Mouse (Mus musculus): ENCODE measurements at regions not wholly inside any gene's neighbourhood (a gene's known extent, or its start where the extent isn't known, plus 50 kb on each side); places are given as distances from the start of the nearest gene placed in this dataset.

GRCm38 (mm10) chr3:70311055-70311454 lies 303.6 kb downstream of the Otol1 start:
- Histone ChIP-seq H3K27ac (no peak overlapping the region), H3K36me3 (no peaks in the 10 kb centered on the region), H3K9me3 (no peaks in the 10 kb centered on the region), H3K4me2 (replicated peaks) (no peak overlapping the region), H3K27me3 (no peaks in the 10 kb centered on the region), H3K4me3 (no peak overlapping the region), H3K9ac (no peak overlapping the region), H3K4me1 (no peaks in the 10 kb centered on the region)
- ATAC-seq (ENCODE audit: insufficient number of reproducible peaks, insufficient read depth, low FRiP score, low TSS enrichment), result no peak

GRCm38 (mm10) chr3:70312034-70312433 lies 304.6 kb downstream of the Otol1 start:
- Histone ChIP-seq H3K27me3 (no peaks in the 10 kb centered on the region), H3K4me1 (no peaks in the 10 kb centered on the region), H3K36me3 (no peaks in the 10 kb centered on the region), H3K9ac (no peak overlapping the region), H3K27ac (no peak overlapping the region), H3K4me3 (no peak overlapping the region), H3K4me2 (replicated peaks) (no peak overlapping the region), H3K9me3 (no peaks in the 10 kb centered on the region)
- WGBS, result 84% methylated on average over 3 of the region's 3 CpGs
- no peak for ATAC-seq (ENCODE audit: insufficient number of reproducible peaks, insufficient read depth, low FRiP score, low TSS enrichment)

GRCm38 (mm10) chr3:70313119-70313868 lies 305.9 kb downstream of the Otol1 start:
- Histone ChIP-seq H3K36me3 (no peaks in the 10 kb centered on the region), H3K4me1 (no peaks in the 10 kb centered on the region), H3K27ac (no peak overlapping the region), H3K9ac (no peak overlapping the region), H3K4me3 (no peak overlapping the region), H3K27me3 (no peaks in the 10 kb centered on the region), H3K9me3 (no peaks in the 10 kb centered on the region), H3K4me2 (replicated peaks) (no peak overlapping the region)
- ATAC-seq (ENCODE audit: insufficient number of reproducible peaks, insufficient read depth, low FRiP score, low TSS enrichment), result no peak
- 75% methylated on average over 7 of the region's 7 CpGs for WGBS

- no peak overlapping the region for H3K27ac ChIP-seq
- 89% methylated on average over 4 of the region's 4 CpGs for WGBS
- no peak for ATAC-seq (ENCODE audit: insufficient number of reproducible peaks, insufficient read depth, low FRiP score, low TSS enrichment)
- H3K27me3 ChIP-seq, result no peaks in the 10 kb centered on the region
- no peak overlapping the region for H3K4me2 ChIP-seq (replicated peaks)
- H3K4me3 ChIP-seq, result no peak overlapping the region
- no peaks in the 10 kb centered on the region for H3K9me3 ChIP-seq
- no peaks in the 10 kb centered on the region for H3K36me3 ChIP-seq
- no peaks in the 10 kb centered on the region for H3K4me1 ChIP-seq
- H3K9ac ChIP-seq, result no peak overlapping the region
These were observed 306.8 kb downstream of the Otol1 start for GRCm38 (mm10) chr3:70314239-70314638.

- Histone ChIP-seq H3K27ac (no peak overlapping the region), H3K27me3 (no peaks in the 10 kb centered on the region), H3K9ac (no peak overlapping the region), H3K4me1 (no peaks in the 10 kb centered on the region), H3K4me3 (no peak overlapping the region), H3K9me3 (no peaks in the 10 kb centered on the region), H3K4me2 (replicated peaks) (no peak overlapping the region), H3K36me3 (no peaks in the 10 kb centered on the region)
- WGBS, result 81% methylated on average over 2 of the region's 2 CpGs
- ATAC-seq (ENCODE audit: insufficient number of reproducible peaks, insufficient read depth, low FRiP score, low TSS enrichment), result no peak
These were observed 311.0 kb downstream of the Otol1 start for GRCm38 (mm10) chr3:70318377-70318776.

GRCm38 (mm10) chr3:70319139-70319538 lies 311.7 kb downstream of the Otol1 start:
- no peaks in the 10 kb centered on the region for H3K4me1 ChIP-seq
- no peak overlapping the region for H3K4me3 ChIP-seq
- H3K9me3 ChIP-seq, result no peaks in the 10 kb centered on the region
- H3K9ac ChIP-seq, result no peak overlapping the region
- WGBS, result 80% methylated on average over 3 of the region's 3 CpGs
- no peaks in the 10 kb centered on the region for H3K27me3 ChIP-seq
- no peaks in the 10 kb centered on the region for H3K36me3 ChIP-seq
- H3K4me2 ChIP-seq (replicated peaks), result no peak overlapping the region
- ATAC-seq (ENCODE audit: insufficient number of reproducible peaks, insufficient read depth, low FRiP score, low TSS enrichment), result no peak
- no peak overlapping the region for H3K27ac ChIP-seq

- Histone ChIP-seq H3K36me3 (no peaks in the 10 kb centered on the region), H3K9me3 (no peaks in the 10 kb centered on the region), H3K9ac (no peak overlapping the region), H3K27me3 (no peaks in the 10 kb centered on the region), H3K4me1 (no peaks in the 10 kb centered on the region), H3K4me2 (replicated peaks) (no peak overlapping the region), H3K27ac (no peak overlapping the region), H3K4me3 (no peak overlapping the region)
- no peak for ATAC-seq (ENCODE audit: insufficient number of reproducible peaks, insufficient read depth, low FRiP score, low TSS enrichment)
These were observed 313.8 kb downstream of the Otol1 start for GRCm38 (mm10) chr3:70321161-70321657.

GRCm38 (mm10) chr3:70324692-70325091 lies 317.3 kb downstream of the Otol1 start:
- WGBS, result 83% methylated on average over 2 of the region's 2 CpGs
- no peak overlapping the region for H3K4me3 ChIP-seq

More at GRCm38 (mm10) chr3:70324692-70325091, 317.3 kb downstream of the Otol1 start:
- Histone ChIP-seq H3K36me3 (no peaks in the 10 kb centered on the region), H3K4me2 (replicated peaks) (no peak overlapping the region), H3K9ac (no peak overlapping the region), H3K27me3 (no peaks in the 10 kb centered on the region), H3K27ac (no peak overlapping the region), H3K4me1 (no peaks in the 10 kb centered on the region), H3K9me3 (no peaks in the 10 kb centered on the region)
- no peak for ATAC-seq (ENCODE audit: insufficient number of reproducible peaks, insufficient read depth, low FRiP score, low TSS enrichment)
